Mouse (Mus musculus) forebrain, embryonic 14.5 days (tissue): ENCODE results near the gene Kdm5b. TPM values are rescaled to one million over a fixed set of nuclear protein-coding genes. Genes with fewer than 3 reads are reported as not detected.

Experiments
- ATAC-seq: fragments of 200-750 bp; cut with Nextera tagmentation; 2 replicates; pipeline ENCODE4 v1.8.0; 2017; ENCODE audit warnings: mild to moderate bottlenecking, moderate library complexity
- DNase-seq: peaks from one replicate; pipeline ENCODE4 v3.0.0-alpha.2; 2015; ENCODE audit warnings: low spot score
- H3K27ac ChIP-seq: fragments of 300-500 bp; sonication (generic); 2 replicates; pipeline ENCODE4 v1.5.1; 2014; ENCODE audit warnings: low read depth, mild to moderate bottlenecking, control low read depth, low read length, moderate library complexity
- H3K27me3 ChIP-seq: fragments of 300-500 bp; sonication (generic); replicated peaks from 2 replicates; pipeline ENCODE4 v1.6.1; 2014; ENCODE audit warnings: low read length, control low read depth, mixed read lengths; ENCODE audit not compliant: control insufficient read depth, insufficient read depth
- H3K36me3 ChIP-seq: fragments of 300-500 bp; sonication (generic); 2 replicates; pipeline ENCODE4 v1.6.1; 2014; ENCODE audit warnings: low read length, control low read depth; ENCODE audit not compliant: control insufficient read depth, insufficient read depth
- H3K4me1 ChIP-seq: fragments of 300-500 bp; sonication (generic); 2 replicates; pipeline ENCODE4 v1.6.1; 2014; ENCODE audit warnings: antibody characterized with exemption, low read length, control low read depth; ENCODE audit not compliant: control insufficient read depth, insufficient read depth
- H3K4me2 ChIP-seq: fragments of 300-500 bp; sonication (generic); 2 replicates; pipeline ENCODE4 v1.6.1; 2014; ENCODE audit warnings: mild to moderate bottlenecking, control low read depth, low read length
- H3K4me3 ChIP-seq: fragments of 300-500 bp; sonication (generic); 2 replicates; pipeline ENCODE4 v1.5.1; 2014; ENCODE audit warnings: low read depth, low read length, control low read depth
- H3K9ac ChIP-seq: fragments of 300-500 bp; sonication (generic); 2 replicates; pipeline ENCODE4 v1.6.1; 2014; ENCODE audit warnings: mild to moderate bottlenecking, low read length, control low read depth, moderate library complexity
- H3K9me3 ChIP-seq: fragments of 300-500 bp; sonication (generic); replicated peaks from 2 replicates; pipeline ENCODE4 v1.6.1; 2016; ENCODE audit warnings: low read length, control low read depth, mixed read lengths; ENCODE audit not compliant: control insufficient read depth
- WGBS: fragments of 180-500 bp; shearing (Covaris S2); extraction: QIAGEN DNeasy Blood & Tissue Kit; methylation state at CpG from one replicate; pipeline ENCODE4 v1.1.7; 2014; 5-methylcytosine and 5-hydroxymethylcytosine counted together
- polyA plus RNA-seq: library from polyadenylated mRNA; unstranded; fragments of >200 nt; fragmentation: Nextera tagmentation; extraction: Ambion mirVana; gene quantifications from 2 replicates; pipeline ENCODE4 v1.2.1, GENCODE M21; 2014

The Kdm5b gene
- polyA plus RNA-seq, 1 experiment from 2014 or later, result 75.3 TPM

DNA sequence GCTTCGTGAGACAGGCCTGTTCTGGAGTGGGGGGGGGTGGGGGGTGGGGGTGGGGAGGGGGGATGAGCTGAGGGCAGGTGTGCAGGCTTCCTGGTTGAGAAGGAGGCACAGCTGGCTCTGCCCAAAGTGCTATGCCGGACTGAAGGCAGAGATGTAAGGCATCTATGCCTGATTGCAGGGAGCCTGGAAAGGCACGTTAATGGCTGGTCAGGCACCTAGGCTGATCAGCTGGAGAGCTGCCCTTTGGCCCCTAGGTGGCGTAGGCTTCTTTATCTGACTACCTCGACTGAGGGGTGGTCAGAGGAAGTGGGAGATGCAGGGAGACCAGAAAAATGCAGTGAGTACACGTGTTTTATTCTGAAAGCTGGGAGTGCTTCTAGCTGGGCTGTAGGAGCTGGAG, 120.6 kb downstream of the Kdm5b start:
- no peak overlapping the region for H3K4me3 ChIP-seq
- H3K9ac ChIP-seq, result no peak overlapping the region
- no peaks in the 10 kb centered on the region for H3K27me3 ChIP-seq
- no peak for DNase-seq
- WGBS, result 20% methylated on average over 6 of the region's 6 CpGs
- H3K27ac ChIP-seq, result no peak overlapping the region
- H3K36me3 ChIP-seq, result no peaks in the 10 kb centered on the region
- H3K4me2 ChIP-seq, result no peak overlapping the region
- H3K4me1 ChIP-seq, result no peaks in the 10 kb centered on the region
- no peaks in the 10 kb centered on the region for H3K9me3 ChIP-seq
- no peak for ATAC-seq

DNA sequence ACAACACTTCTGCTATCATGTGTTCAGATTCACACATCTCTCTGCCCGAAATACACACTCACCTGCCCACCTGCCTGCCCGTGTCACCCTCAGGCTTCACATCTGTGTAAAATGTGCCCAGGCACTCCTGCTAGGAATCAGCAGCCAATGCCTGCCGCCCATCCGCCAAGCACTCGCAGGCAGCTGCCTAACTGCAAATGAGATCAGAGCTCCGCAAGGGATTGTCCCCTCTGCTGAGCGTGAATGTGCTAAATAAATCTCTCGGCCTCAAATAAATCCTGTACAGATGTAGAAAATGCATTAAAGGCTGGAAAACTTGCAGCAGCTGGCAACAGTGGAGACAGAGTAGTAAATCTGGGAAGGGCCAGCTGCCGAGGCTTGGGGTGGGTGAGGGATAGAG, 122.5 kb downstream of the Kdm5b start:
- 61% methylated on average over 9 of the region's 9 CpGs for WGBS
- H3K27me3 ChIP-seq, result no peaks in the 10 kb centered on the region
- no peaks in the 10 kb centered on the region for H3K36me3 ChIP-seq
- H3K4me3 ChIP-seq, result no peak overlapping the region
- H3K4me2 ChIP-seq, result no peak overlapping the region
- ATAC-seq (no peak; the same call in 1 of the 2 replicates), DNase-seq (peak; percentile 25)
- H3K4me1 ChIP-seq, result no peaks in the 10 kb centered on the region
- no peak overlapping the region for H3K27ac ChIP-seq
- H3K9ac ChIP-seq, result no peak overlapping the region
- no peaks in the 10 kb centered on the region for H3K9me3 ChIP-seq

Other genes with a start within 250 kb of the Kdm5b start
- gene Ppfia4, start 227.2 kb upstream of the Kdm5b start, polyA plus RNA-seq, result 5.0 and 7.8 TPM in 2 replicates
- gene Tmem183a, start 198.2 kb upstream of the Kdm5b start, polyA plus RNA-seq, result 150 and 151 TPM in 2 replicates
- not detected in 2 replicates for gene 4933406M09Rik, start 174.2 kb upstream of the Kdm5b start, polyA plus RNA-seq
- 9.8 and 12.3 TPM in 2 replicates for gene Cyb5r1, start 154.6 kb upstream of the Kdm5b start, polyA plus RNA-seq
- 61.4 and 68.5 TPM in 2 replicates for gene Adipor1, start 144.8 kb upstream of the Kdm5b start, polyA plus RNA-seq
- gene Klhl12, start 104.6 kb upstream of the Kdm5b start, polyA plus RNA-seq, result 24.8 and 27.3 TPM in 2 replicates
- 59.4 and 66.3 TPM in 2 replicates for gene Rabif, start 65.5 kb upstream of the Kdm5b start, polyA plus RNA-seq
- not detected in 2 replicates for gene Mgat4e, start 10.5 kb upstream of the Kdm5b start, polyA plus RNA-seq
- 0.94 and 1.2 TPM in 2 replicates for gene Syt2, start 86.5 kb downstream of the Kdm5b start, polyA plus RNA-seq